Mouse (Mus musculus) testis, postnatal 14 days (tissue): Measurements from ENCODE around the gene Hoxa3.
A peak's percentile ranks its signal among the peaks of the same experiment; 100 is the strongest.

Source experiments
- DNase-seq: peaks from one replicate; pipeline ENCODE4 v3.0.0; 2021; ENCODE audit warnings: low spot score

Hoxa3 gene

GRCm38 (mm10) chr6:52205221-52205620, 7.9 kb downstream of the Hoxa3 start:
- DNase-seq: no peak

- DNase-seq: peak; percentile 69
Observed at GRCm38 (mm10) chr6:52204050-52204752, 8.9 kb downstream of the Hoxa3 start, which contains the start of gene Hoxa5. Gene Hoxa5 (minus strand): TSS chr6:52204587.

- no peak for DNase-seq
Observed at GRCm38 (mm10) chr6:52203371-52204049, 9.6 kb downstream of the Hoxa3 start.

DNA sequence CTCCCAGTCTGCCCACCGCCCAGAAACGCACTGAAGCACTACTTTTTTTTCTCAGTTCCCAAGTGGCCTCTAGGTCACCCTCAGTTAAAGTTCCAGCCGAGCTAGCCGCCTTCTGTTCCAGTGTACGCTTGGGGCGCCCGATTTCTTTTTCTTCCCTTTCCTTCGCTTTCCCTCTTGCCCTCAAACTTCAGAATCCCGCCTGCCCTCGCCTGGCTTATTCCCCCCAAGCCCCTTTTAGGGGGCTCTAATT, 10.1 kb downstream of the Hoxa3 start:
- DNase-seq: no peak

GRCm38 (mm10) chr6:52202362-52203120, 10.6 kb downstream of the Hoxa3 start:
- DNase-seq: no peak

DNA sequence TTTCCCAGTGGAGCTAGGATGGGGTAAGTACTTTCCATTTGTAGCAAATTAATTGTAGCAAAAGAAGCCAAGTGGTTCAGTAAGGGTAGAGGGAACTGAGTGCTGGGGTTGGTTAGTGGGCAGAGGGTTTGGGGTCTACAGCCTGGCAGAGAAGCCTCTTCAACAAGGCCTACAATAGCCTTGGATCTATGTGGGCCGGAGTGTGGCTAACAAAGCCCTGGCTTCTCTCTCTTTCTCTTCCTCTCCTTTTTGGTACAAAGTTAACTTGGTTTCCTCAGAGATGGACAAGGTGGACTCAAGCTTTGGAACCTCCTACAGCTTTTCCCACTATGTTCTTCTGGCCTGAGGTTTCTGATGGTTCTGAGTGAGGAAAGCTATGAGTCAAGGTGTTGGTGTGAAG, 11.9 kb downstream of the Hoxa3 start:
- no peak for DNase-seq

DNA sequence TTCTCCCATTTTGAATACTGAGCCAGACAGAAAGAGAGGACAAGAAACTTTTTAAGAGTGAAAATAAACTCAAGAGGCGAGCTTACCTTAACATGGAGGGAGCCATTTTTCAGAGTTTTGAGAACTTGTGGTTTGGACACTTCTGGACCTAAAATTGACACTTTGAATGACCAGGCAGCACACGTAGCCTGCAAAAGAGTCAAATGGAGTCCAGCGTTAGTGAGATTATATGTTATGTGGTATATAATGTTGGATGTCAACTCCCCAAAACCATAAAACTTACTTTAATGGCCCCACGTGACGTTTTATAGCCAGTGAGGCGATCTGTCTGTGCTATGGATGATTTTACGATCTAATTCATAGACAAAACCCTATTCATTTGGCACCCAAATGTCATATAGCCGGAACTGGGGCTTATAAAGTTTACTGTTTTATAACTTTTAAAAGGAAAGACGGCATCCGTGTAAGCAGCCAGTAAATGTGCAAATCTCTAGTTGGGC, 12.3 kb downstream of the Hoxa3 start:
- no peak for DNase-seq

GRCm38 (mm10) chr6:52200073-52200750, 12.9 kb downstream of the Hoxa3 start:
- DNase-seq: no peak

GRCm38 (mm10) chr6:52197271-52197670, 15.9 kb downstream of the Hoxa3 start:
- DNase-seq: no peak

- no peak for DNase-seq
Observed at GRCm38 (mm10) chr6:52196811-52197210, 16.3 kb downstream of the Hoxa3 start.

- DNase-seq: no peak
Observed at GRCm38 (mm10) chr6:52194690-52195089, 18.4 kb downstream of the Hoxa3 start.

DNA sequence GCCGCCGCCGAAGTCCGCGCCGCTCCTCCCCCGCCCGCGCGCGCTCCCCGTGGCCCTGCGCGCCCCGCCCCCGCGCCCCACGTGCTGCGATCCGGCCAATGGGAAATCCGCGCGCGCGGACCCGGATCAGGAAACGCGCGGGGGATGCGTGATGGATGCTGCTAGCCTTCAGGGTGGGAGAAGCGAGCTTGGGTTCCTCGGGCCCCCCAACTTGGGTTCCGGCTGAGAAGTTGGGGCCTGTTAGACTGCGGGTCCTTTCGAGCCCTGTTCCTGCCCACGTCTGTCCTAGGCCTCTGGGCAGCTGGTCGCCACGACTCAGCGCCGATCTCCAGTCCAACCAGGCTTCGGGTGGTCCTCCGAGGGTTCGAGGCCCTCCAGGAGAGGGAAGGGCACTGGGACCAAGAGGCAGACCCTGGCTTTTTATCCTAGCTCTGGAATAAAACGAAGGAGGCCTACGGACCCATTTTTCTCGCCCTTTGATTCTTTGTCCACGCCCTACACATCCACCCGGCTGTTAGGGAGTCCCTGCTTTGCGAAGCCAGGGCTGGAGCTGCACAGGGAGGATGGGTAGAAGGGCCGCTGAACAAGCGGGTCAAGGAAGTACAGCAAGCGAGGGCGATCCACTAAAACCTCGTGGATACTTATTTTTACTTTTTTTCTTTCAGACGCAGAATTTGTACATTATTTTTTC, 21.1 kb downstream of the Hoxa3 start:
- peak; percentile 89 for DNase-seq

GRCm38 (mm10) chr6:52190906-52191810, 22.0 kb downstream of the Hoxa3 start, which contains the start of gene Hoxa4:
Gene Hoxa4 (minus strand): TSS chr6:52191753.
- no peak for DNase-seq

- DNase-seq: no peak
Observed at GRCm38 (mm10) chr6:52190410-52190809, 22.7 kb downstream of the Hoxa3 start.

- DNase-seq: no peak
Observed at GRCm38 (mm10) chr6:52189909-52190308, 23.2 kb downstream of the Hoxa3 start.

DNA sequence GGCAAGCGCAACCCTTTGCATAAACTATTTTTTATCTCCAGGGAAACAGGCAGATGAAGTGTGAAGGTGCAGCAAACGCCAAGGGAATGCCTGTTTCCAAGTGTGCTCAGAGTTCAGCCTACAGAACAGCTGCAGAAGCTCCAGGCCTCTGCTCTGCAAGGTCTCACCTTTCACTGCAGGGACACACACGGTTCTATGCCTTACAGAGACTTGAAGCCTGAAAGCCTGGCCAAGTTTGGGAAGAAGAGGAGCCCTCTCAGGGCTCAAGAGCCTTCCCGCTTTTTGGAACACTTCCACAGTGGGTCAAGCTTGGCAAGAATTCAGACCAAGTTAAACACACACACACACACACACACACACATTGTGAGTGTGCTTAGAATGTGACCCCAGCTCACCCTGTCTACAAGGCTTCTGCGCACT, 24.0 kb downstream of the Hoxa3 start:
- no peak for DNase-seq

DNA sequence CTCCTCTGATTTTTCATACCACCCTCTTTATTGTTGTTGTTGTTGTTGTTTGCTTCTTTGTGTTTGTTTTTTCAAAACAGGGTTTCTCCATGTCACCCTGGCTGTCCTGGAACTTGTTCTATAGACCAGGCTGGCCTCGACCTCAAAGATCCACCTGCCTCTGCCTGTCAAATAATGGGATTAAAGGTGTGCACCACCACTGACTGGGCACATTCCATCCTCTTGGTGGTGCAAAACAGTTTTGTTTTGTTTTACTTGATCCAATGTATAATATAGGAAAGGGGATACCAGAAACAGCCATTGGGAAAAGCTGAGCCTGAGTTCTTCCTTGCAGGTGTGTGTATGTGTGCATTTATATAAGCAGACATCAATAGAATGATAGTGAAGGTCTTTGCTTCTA, 26.6 kb downstream of the Hoxa3 start:
- no peak for DNase-seq

DNA sequence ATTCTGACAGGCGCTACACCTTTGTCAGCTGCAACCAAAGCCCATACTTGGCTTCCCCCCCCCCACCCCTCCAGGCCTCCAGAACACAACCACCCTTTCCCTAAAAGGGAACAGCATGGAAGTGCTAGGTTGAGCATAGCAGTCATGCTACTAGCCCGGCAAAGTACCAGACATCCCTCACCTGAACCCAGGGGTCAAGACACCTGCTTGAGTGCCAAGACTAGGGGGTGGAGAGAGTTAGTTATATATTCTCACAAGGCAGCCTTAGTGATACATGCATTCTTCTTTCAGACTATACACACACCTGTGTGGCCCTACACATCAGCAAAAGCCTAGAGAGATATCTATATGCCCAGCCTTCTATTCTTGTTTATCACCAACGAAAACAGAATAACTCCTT, 27.3 kb downstream of the Hoxa3 start:
- no peak for DNase-seq

DNA sequence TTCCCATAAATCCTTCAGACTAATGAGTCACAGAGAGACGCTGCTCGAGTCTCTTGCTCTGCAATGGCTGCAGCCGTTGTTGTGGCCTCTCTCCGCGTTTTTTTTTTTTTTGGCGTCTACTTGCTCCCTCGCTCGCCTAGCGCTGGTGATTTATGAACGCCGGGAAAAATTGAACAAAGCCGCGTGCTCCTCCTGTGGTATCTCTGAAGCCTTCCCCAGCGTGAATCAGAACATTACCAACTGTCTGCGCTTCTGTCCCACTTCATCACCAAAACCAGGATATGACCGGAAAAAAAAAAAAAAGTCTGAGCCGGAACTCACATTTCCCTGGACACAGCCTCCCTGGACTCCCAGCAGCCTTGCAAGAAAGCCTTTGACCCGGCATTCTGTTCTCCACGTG, 27.9 kb downstream of the Hoxa3 start:
- no peak for DNase-seq

GRCm38 (mm10) chr6:52184668-52185067, 28.5 kb downstream of the Hoxa3 start:
- no peak for DNase-seq
